10 mouse cellular contexts compared by ENCODE assay signal in the genomic region with DNA sequence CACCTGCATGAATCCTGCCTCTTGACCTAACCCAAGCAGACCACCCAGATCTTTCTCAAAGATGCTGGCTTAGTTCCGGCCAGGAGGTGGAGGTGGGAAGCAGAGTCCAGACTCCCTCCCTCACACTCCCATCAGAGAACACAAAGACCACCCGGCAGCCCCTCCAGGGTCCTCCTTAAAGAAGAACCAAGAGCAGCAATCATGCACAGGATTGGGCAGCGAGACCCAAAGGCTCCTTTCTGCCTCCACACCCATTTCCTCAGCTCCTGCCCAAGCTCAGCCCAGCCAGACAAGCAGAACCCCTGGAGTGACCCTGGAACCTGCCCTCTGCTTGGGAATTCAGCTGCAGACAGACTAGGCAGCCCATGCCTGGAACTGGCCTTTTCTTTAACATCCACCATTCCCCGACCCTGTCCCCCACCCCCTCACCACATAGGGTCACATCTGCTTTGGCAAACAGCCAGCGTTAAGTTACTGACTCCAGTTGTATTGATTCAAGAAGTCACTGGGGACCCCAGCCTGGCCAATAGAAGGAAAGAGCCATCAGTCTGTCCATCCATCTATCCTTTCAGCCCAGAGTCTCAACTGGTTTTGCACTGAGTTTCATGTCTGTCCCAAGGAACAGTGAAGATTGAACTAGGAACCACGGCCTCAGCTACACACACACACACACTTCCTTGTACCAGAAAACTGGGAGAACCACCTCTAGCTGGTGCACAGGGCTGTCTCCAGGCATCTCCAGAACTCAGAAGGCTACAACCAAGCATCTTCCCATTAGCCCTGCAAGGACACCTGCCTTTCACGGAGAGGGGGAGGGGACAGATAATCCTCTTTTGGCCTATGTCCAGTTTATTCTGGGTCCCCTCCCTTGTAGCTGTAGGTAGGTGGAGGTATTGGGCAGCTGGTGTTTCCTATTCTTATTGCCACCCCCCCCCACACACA. TPM values are rescaled to one million over a fixed set of nuclear protein-coding genes. Genes with fewer than 3 reads are reported as not detected.
DNase-seq lines count a peak whose midpoint lies in the region; ATAC-seq and TF ChIP-seq lines count a peak whose summit lies in the region.
"Had no signal": no experiment of that assay in that cellular context is flagged by ENCODE, and none has a peak within 500 bp of the region (broad histone marks: within the 10 kb centered on the region; RNA-seq: fewer than 3 reads in every experiment).

No protein-coding gene starts in this region.

- 33% methylated on average over 7 of the region's 7 CpGs for WGBS in stomach, embryonic 15.5 days
- 28% methylated on average over 7 of the region's 7 CpGs for WGBS in stomach, postnatal 0 days
- 35% methylated on average over 7 of the region's 7 CpGs for WGBS in limb, embryonic 10.5 days

- peaks cover 28% of the 10 kb centered on the region for H3K27me3 ChIP-seq in stomach, embryonic 15.5 days (replicated peaks)
- H3K27me3 ChIP-seq in stomach, postnatal 0 days (ENCODE audit: control insufficient read depth, insufficient read depth, low read length) = no peaks in the 10 kb centered on the region
- H3K27me3 ChIP-seq in limb, embryonic 10.5 days (ENCODE audit: low read depth, poor library complexity, severe bottlenecking) = peaks cover 64% of the 10 kb centered on the region

- H3K36me3 ChIP-seq in stomach, embryonic 15.5 days = peaks cover 2% of the 10 kb centered on the region; the same call in 1 of the 2 replicates
- no peaks in the 10 kb centered on the region for H3K36me3 ChIP-seq in stomach, postnatal 0 days (ENCODE audit: control insufficient read depth, insufficient read depth, low read length)
- peaks cover 12% of the 10 kb centered on the region for H3K36me3 ChIP-seq in limb, embryonic 10.5 days

- no peak overlapping the region for H3K9ac ChIP-seq in stomach, embryonic 15.5 days
- no peak overlapping the region for H3K9ac ChIP-seq in stomach, postnatal 0 days (ENCODE audit: low read length)
- H3K9ac ChIP-seq: liver, embryonic 13.5 days had no signal

- no peak overlapping the region; the same call in 1 of the 2 replicates for H3K4me3 ChIP-seq in stomach, embryonic 15.5 days (replicated peaks)
- no peak overlapping the region for H3K4me3 ChIP-seq in stomach, postnatal 0 days (ENCODE audit: low read depth, low read length)
- peak overlapping the region; percentile 74 for H3K4me3 ChIP-seq in limb, embryonic 10.5 days
- H3K4me3 ChIP-seq: liver, embryonic 13.5 days had no signal

- peak; percentile 54 for DNase-seq in embryo, embryonic 11 days
- DNase-seq in embryo, embryonic 9.5 days (ENCODE audit: extremely low spot score) = no peak
- DNase-seq in stomach, postnatal 0 days (ENCODE audit: low spot score) = no peak
- DNase-seq in limb, embryonic 10.5 days (ENCODE audit: low spot score) = peak; percentile 45
- DNase-seq in retina, postnatal 7 days (ENCODE audit: low read depth, low spot score) = peak; percentile 9
- DNase-seq in right cerebral cortex, postnatal 25 days = no peak
- DNase-seq: liver, embryonic 13.5 days had no signal

- ATAC-seq in stomach, embryonic 15.5 days (ENCODE audit: insufficient read depth, low FRiP score, low read depth) = no peak
- no peak for ATAC-seq in stomach, postnatal 0 days (ENCODE audit: low FRiP score, low TSS enrichment)
- ATAC-seq in monocyte, adult 5-6 weeks (replicated peaks; ENCODE audit: insufficient number of reproducible peaks, low FRiP score, low TSS enrichment, poor library complexity, severe bottlenecking) = no peak

- 0 out of 2 replicates have a peak overlapping the region, but pooled peaks have one; percentile 3 for H3K27ac ChIP-seq in stomach, embryonic 15.5 days
- H3K27ac ChIP-seq in stomach, postnatal 0 days (replicated peaks) = no peak overlapping the region
- peak overlapping the region; percentile 56 for H3K27ac ChIP-seq in limb, embryonic 10.5 days
- H3K27ac ChIP-seq: liver, embryonic 13.5 days had no signal

- H3K4me2 ChIP-seq in stomach, embryonic 15.5 days = peak overlapping the region; percentile 21
- no peak overlapping the region for H3K4me2 ChIP-seq in stomach, postnatal 0 days (replicated peaks; ENCODE audit: low read depth)

- H3K4me1 ChIP-seq in stomach, embryonic 15.5 days = peaks cover 29% of the 10 kb centered on the region
- peaks cover 5% of the 10 kb centered on the region; the same call in 1 of the 2 replicates for H3K4me1 ChIP-seq in stomach, postnatal 0 days (replicated peaks; ENCODE audit: control insufficient read depth, insufficient read depth)
- H3K4me1 ChIP-seq in limb, embryonic 10.5 days = peaks cover 47% of the 10 kb centered on the region

- TF ChIP-seq EP300 in stomach, postnatal 0 days (optimal IDR thresholded peaks at IDR 0.05) = no peak

- TF ChIP-seq CTCF in stomach, postnatal 0 days (IDR thresholded peaks at IDR 0.05; ENCODE audit: low read depth) = no peak

- no peaks in the 10 kb centered on the region for H3K9me3 ChIP-seq in stomach, embryonic 15.5 days
- H3K9me3 ChIP-seq in stomach, postnatal 0 days (ENCODE audit: control insufficient read depth, low read length) = no peaks in the 10 kb centered on the region
- no peaks in the 10 kb centered on the region for H3K9me3 ChIP-seq in limb, embryonic 10.5 days (replicated peaks)
- H3K9me3 ChIP-seq: liver, embryonic 13.5 days had no signal

RNA-seq across cellular contexts. Expression of gene Fgf18, which starts 1.7 kb away (rescaled TPM):
- polyA plus RNA-seq in stomach, embryonic 15.5 days (2015; fragmentation: Nextera tagmentation; extraction: Ambion mirVana) = 3.7 and 4.1 TPM in 2 replicates
- 1.4 and 2.3 TPM in 2 replicates for polyA plus RNA-seq in stomach, postnatal 0 days (2015; fragmentation: Nextera tagmentation; extraction: Ambion mirVana)
- 1.7 and 5.7 TPM in 2 replicates for polyA plus RNA-seq in limb, embryonic 10.5 days (2016; fragmentation: Nextera tagmentation; extraction: Ambion mirVana)
- total RNA-seq in monocyte, adult 5-6 weeks (2017) = not detected in 3 replicates

RNA-seq across cellular contexts. Expression of gene Npm1, which starts 17.5 kb away (rescaled TPM):
- polyA plus RNA-seq in stomach, embryonic 15.5 days (2015; fragmentation: Nextera tagmentation; extraction: Ambion mirVana) = 849 and 936 TPM in 2 replicates
- polyA plus RNA-seq in stomach, postnatal 0 days (2015; fragmentation: Nextera tagmentation; extraction: Ambion mirVana) = 343 and 356 TPM in 2 replicates
- polyA plus RNA-seq in limb, embryonic 10.5 days (2016; fragmentation: Nextera tagmentation; extraction: Ambion mirVana) = 1,479 and 1,796 TPM in 2 replicates
- 743 to 848 TPM (median 840 TPM) in 3 replicates for total RNA-seq in monocyte, adult 5-6 weeks (2017)

RNA-seq across cellular contexts. Expression of gene Tlx3, which starts 57.9 kb away (rescaled TPM):
- polyA plus RNA-seq in stomach, embryonic 15.5 days (2015; fragmentation: Nextera tagmentation; extraction: Ambion mirVana) = 0.08 TPM in 1 of 2 replicates, not detected in the other
- polyA plus RNA-seq in stomach, postnatal 0 days (2015; fragmentation: Nextera tagmentation; extraction: Ambion mirVana) = not detected in 2 replicates
- polyA plus RNA-seq in limb, embryonic 10.5 days (2016; fragmentation: Nextera tagmentation; extraction: Ambion mirVana) = not detected in 2 replicates
- total RNA-seq in monocyte, adult 5-6 weeks (2017) = not detected in 3 replicates
- polyA plus RNA-seq: C2C12; liver, embryonic 13.5 days had no signal

Comparison
In these comparisons a context has a peak if more than half of its experiments do, and no peak if none do; other contexts are left out.
1. DNase-seq: peak in embryo, embryonic 11 days (single experiment), limb, embryonic 10.5 days (single experiment) and retina, postnatal 7 days (single experiment); none in embryo, embryonic 9.5 days (single experiment), stomach, postnatal 0 days (single experiment) and right cerebral cortex, postnatal 25 days (single experiment).